Mouse (Mus musculus): ENCODE results near the gene Rapgef4. TPM values are rescaled to one million over a fixed set of nuclear protein-coding genes. Genes with fewer than 3 reads are reported as not detected.

Gene Rapgef4
- polyA plus RNA-seq, 1 experiment from 2014 or later, result 4.4 TPM

GRCm38 (mm10) chr2:72234085-72234484, 253.0 kb downstream of the Rapgef4 start:
- Histone ChIP-seq H3K9ac (replicated peaks; ENCODE audit: low read depth, low read length) (no peak overlapping the region), H3K27ac (ENCODE audit: low read length) (no peak overlapping the region)

GRCm38 (mm10) chr2:72234943-72235342, 253.9 kb downstream of the Rapgef4 start:
- no peak overlapping the region for H3K4me2 ChIP-seq (replicated peaks; ENCODE audit: low read depth, low read length)
- WGBS, result 2% methylated on average over 3 of the region's 3 CpGs
- no peak for ATAC-seq (ENCODE audit: insufficient number of reproducible peaks, insufficient read depth, low FRiP score, low read depth)

More at GRCm38 (mm10) chr2:72234085-72234484, 253.0 kb downstream of the Rapgef4 start:
- Histone ChIP-seq H3K36me3 (ENCODE audit: control insufficient read depth, insufficient read depth, low read length) (no peaks in the 10 kb centered on the region), H3K4me1 (ENCODE audit: control insufficient read depth, insufficient read depth, low read length) (no peaks in the 10 kb centered on the region), H3K4me2 (replicated peaks; ENCODE audit: low read depth, low read length) (no peak overlapping the region), H3K27me3 (ENCODE audit: control insufficient read depth, insufficient read depth, low read length) (no peaks in the 10 kb centered on the region), H3K4me3 (ENCODE audit: low read depth, low read length) (no peak overlapping the region), H3K9me3 (ENCODE audit: control insufficient read depth, low read depth, low read length) (no peaks in the 10 kb centered on the region)
- 87% methylated on average over 11 of the region's 11 CpGs for WGBS
- no peak for ATAC-seq (ENCODE audit: insufficient number of reproducible peaks, insufficient read depth, low FRiP score, low read depth)

GRCm38 (mm10) chr2:72235361-72235901, 254.4 kb downstream of the Rapgef4 start:
- Histone ChIP-seq H3K9me3 (ENCODE audit: control insufficient read depth, low read depth, low read length) (no peaks in the 10 kb centered on the region), H3K27ac (ENCODE audit: low read length) (no peak overlapping the region; the same call in 1 of the 2 replicates), H3K36me3 (ENCODE audit: control insufficient read depth, insufficient read depth, low read length) (no peaks in the 10 kb centered on the region), H3K4me1 (ENCODE audit: control insufficient read depth, insufficient read depth, low read length) (no peaks in the 10 kb centered on the region), H3K27me3 (ENCODE audit: control insufficient read depth, insufficient read depth, low read length) (no peaks in the 10 kb centered on the region), H3K9ac (replicated peaks; ENCODE audit: low read depth, low read length) (no peak overlapping the region), H3K4me3 (ENCODE audit: low read depth, low read length) (no peak overlapping the region), H3K4me2 (replicated peaks; ENCODE audit: low read depth, low read length) (no peak overlapping the region)
- no peak for ATAC-seq (ENCODE audit: insufficient number of reproducible peaks, insufficient read depth, low FRiP score, low read depth)
- 58% methylated on average over 12 of the region's 12 CpGs for WGBS

More at GRCm38 (mm10) chr2:72234943-72235342, 253.9 kb downstream of the Rapgef4 start:
- no peak overlapping the region for H3K27ac ChIP-seq (ENCODE audit: low read length)
- no peak overlapping the region for H3K4me3 ChIP-seq (ENCODE audit: low read depth, low read length)
- H3K36me3 ChIP-seq (ENCODE audit: control insufficient read depth, insufficient read depth, low read length), result no peaks in the 10 kb centered on the region
- no peaks in the 10 kb centered on the region for H3K4me1 ChIP-seq (ENCODE audit: control insufficient read depth, insufficient read depth, low read length)
- H3K9ac ChIP-seq (replicated peaks; ENCODE audit: low read depth, low read length), result no peak overlapping the region
- no peaks in the 10 kb centered on the region for H3K9me3 ChIP-seq (ENCODE audit: control insufficient read depth, low read depth, low read length)
- H3K27me3 ChIP-seq (ENCODE audit: control insufficient read depth, insufficient read depth, low read length), result no peaks in the 10 kb centered on the region

- Histone ChIP-seq H3K4me2 (replicated peaks; ENCODE audit: low read depth, low read length) (no peak overlapping the region), H3K27ac (ENCODE audit: low read length) (no peak overlapping the region), H3K9me3 (ENCODE audit: control insufficient read depth, low read depth, low read length) (no peaks in the 10 kb centered on the region), H3K4me3 (ENCODE audit: low read depth, low read length) (no peak overlapping the region), H3K9ac (replicated peaks; ENCODE audit: low read depth, low read length) (no peak overlapping the region), H3K27me3 (ENCODE audit: control insufficient read depth, insufficient read depth, low read length) (no peaks in the 10 kb centered on the region), H3K4me1 (ENCODE audit: control insufficient read depth, insufficient read depth, low read length) (0 out of 2 replicates have a peak, but pooled peaks cover 3% of the 10 kb centered on the region), H3K36me3 (ENCODE audit: control insufficient read depth, insufficient read depth, low read length) (no peaks in the 10 kb centered on the region)
- WGBS, result 84% methylated on average over 2 of the region's 2 CpGs
- no peak for ATAC-seq (ENCODE audit: insufficient number of reproducible peaks, insufficient read depth, low FRiP score, low read depth)
Observed at GRCm38 (mm10) chr2:72238421-72238820, 257.4 kb downstream of the Rapgef4 start.

- Histone ChIP-seq H3K4me1 (ENCODE audit: control insufficient read depth, insufficient read depth, low read length) (0 out of 2 replicates have a peak, but pooled peaks cover 3% of the 10 kb centered on the region), H3K27me3 (ENCODE audit: control insufficient read depth, insufficient read depth, low read length) (no peaks in the 10 kb centered on the region), H3K27ac (ENCODE audit: low read length) (no peak overlapping the region), H3K36me3 (ENCODE audit: control insufficient read depth, insufficient read depth, low read length) (no peaks in the 10 kb centered on the region), H3K9me3 (ENCODE audit: control insufficient read depth, low read depth, low read length) (no peaks in the 10 kb centered on the region), H3K9ac (replicated peaks; ENCODE audit: low read depth, low read length) (no peak overlapping the region), H3K4me2 (replicated peaks; ENCODE audit: low read depth, low read length) (no peak overlapping the region), H3K4me3 (ENCODE audit: low read depth, low read length) (no peak overlapping the region)
- ATAC-seq (ENCODE audit: insufficient number of reproducible peaks, insufficient read depth, low FRiP score, low read depth), result no peak
- 82% methylated on average over 11 of the region's 11 CpGs for WGBS
Observed at GRCm38 (mm10) chr2:72238925-72239324, 257.9 kb downstream of the Rapgef4 start.

- Histone ChIP-seq H3K9ac (replicated peaks; ENCODE audit: low read depth, low read length) (no peak overlapping the region), H3K9me3 (ENCODE audit: control insufficient read depth, low read depth, low read length) (no peaks in the 10 kb centered on the region), H3K4me1 (ENCODE audit: control insufficient read depth, insufficient read depth, low read length) (0 out of 2 replicates have a peak, but pooled peaks cover 3% of the 10 kb centered on the region), H3K36me3 (ENCODE audit: control insufficient read depth, insufficient read depth, low read length) (no peaks in the 10 kb centered on the region), H3K4me2 (replicated peaks; ENCODE audit: low read depth, low read length) (no peak overlapping the region), H3K27ac (ENCODE audit: low read length) (no peak overlapping the region), H3K27me3 (ENCODE audit: control insufficient read depth, insufficient read depth, low read length) (no peaks in the 10 kb centered on the region), H3K4me3 (ENCODE audit: low read depth, low read length) (no peak overlapping the region)
- WGBS, result 82% methylated on average over 8 of the region's 8 CpGs
- ATAC-seq (ENCODE audit: insufficient number of reproducible peaks, insufficient read depth, low FRiP score, low read depth), result no peak
Observed at GRCm38 (mm10) chr2:72239456-72239855, 258.4 kb downstream of the Rapgef4 start.

- ATAC-seq (ENCODE audit: insufficient number of reproducible peaks, insufficient read depth, low FRiP score, low read depth), result no peak
- WGBS, result 57% methylated on average over 7 of the region's 7 CpGs
- no peak overlapping the region for H3K27ac ChIP-seq (ENCODE audit: low read length)
Observed at GRCm38 (mm10) chr2:72239993-72240392, 259.0 kb downstream of the Rapgef4 start.

GRCm38 (mm10) chr2:72240691-72241090, 259.7 kb downstream of the Rapgef4 start:
- Histone ChIP-seq H3K36me3 (ENCODE audit: control insufficient read depth, insufficient read depth, low read length) (no peaks in the 10 kb centered on the region), H3K9me3 (ENCODE audit: control insufficient read depth, low read depth, low read length) (no peaks in the 10 kb centered on the region), H3K27ac (ENCODE audit: low read length) (no peak overlapping the region), H3K4me1 (ENCODE audit: control insufficient read depth, insufficient read depth, low read length) (0 out of 2 replicates have a peak, but pooled peaks cover 3% of the 10 kb centered on the region), H3K9ac (replicated peaks; ENCODE audit: low read depth, low read length) (no peak overlapping the region), H3K4me2 (replicated peaks; ENCODE audit: low read depth, low read length) (no peak overlapping the region), H3K4me3 (ENCODE audit: low read depth, low read length) (no peak overlapping the region), H3K27me3 (ENCODE audit: control insufficient read depth, insufficient read depth, low read length) (no peaks in the 10 kb centered on the region)
- WGBS, result 81% methylated on average over 7 of the region's 7 CpGs
- ATAC-seq (ENCODE audit: insufficient number of reproducible peaks, insufficient read depth, low FRiP score, low read depth), result no peak

More at GRCm38 (mm10) chr2:72239993-72240392, 259.0 kb downstream of the Rapgef4 start:
- Histone ChIP-seq H3K36me3 (ENCODE audit: control insufficient read depth, insufficient read depth, low read length) (no peaks in the 10 kb centered on the region), H3K27me3 (ENCODE audit: control insufficient read depth, insufficient read depth, low read length) (no peaks in the 10 kb centered on the region), H3K4me3 (ENCODE audit: low read depth, low read length) (no peak overlapping the region), H3K4me1 (ENCODE audit: control insufficient read depth, insufficient read depth, low read length) (0 out of 2 replicates have a peak, but pooled peaks cover 3% of the 10 kb centered on the region), H3K9me3 (ENCODE audit: control insufficient read depth, low read depth, low read length) (no peaks in the 10 kb centered on the region), H3K4me2 (replicated peaks; ENCODE audit: low read depth, low read length) (no peak overlapping the region), H3K9ac (replicated peaks; ENCODE audit: low read depth, low read length) (no peak overlapping the region)
